In genomic region chr7:16944808-16945315, GRCm38 (mm10) we compare ENCODE assay signal across 7 mouse cellular contexts. TPM values are rescaled to one million over a fixed set of nuclear protein-coding genes. Genes with fewer than 3 reads are reported as not detected.
DNase-seq lines count a peak whose midpoint lies in the region; ATAC-seq and TF ChIP-seq lines count a peak whose summit lies in the region.

No protein-coding gene starts in this region.

- peaks cover 37% of the 10 kb centered on the region for H3K4me1 ChIP-seq in lung, embryonic 16.5 days (replicated peaks; ENCODE audit: control insufficient read depth, insufficient read depth, low read length)
- peaks cover 11% of the 10 kb centered on the region for H3K4me1 ChIP-seq in embryonic fibroblast, embryonic 13.5 days (ENCODE audit: control insufficient read depth, insufficient read depth, low read length)
- H3K4me1 ChIP-seq in intestine, embryonic 15.5 days (replicated peaks) = peaks cover 52% of the 10 kb centered on the region
- peaks cover 79% of the 10 kb centered on the region for H3K4me1 ChIP-seq in neural tube, embryonic 15.5 days

- WGBS in lung, embryonic 16.5 days = 2% methylated on average over 22 of the region's 22 CpGs
- WGBS in intestine, embryonic 15.5 days = 4% methylated on average over 22 of the region's 22 CpGs
- WGBS in neural tube, embryonic 15.5 days = 2% methylated on average over 22 of the region's 22 CpGs

- H3K4me3 ChIP-seq in lung, embryonic 16.5 days (ENCODE audit: low read length) = peak overlapping the region; percentile 65
- peak overlapping the region; percentile 36 for H3K4me3 ChIP-seq in embryonic fibroblast, embryonic 13.5 days (ENCODE audit: insufficient read depth, low read length)
- peak overlapping the region; percentile 58 for H3K4me3 ChIP-seq in intestine, embryonic 15.5 days (replicated peaks)
- H3K4me3 ChIP-seq in neural tube, embryonic 15.5 days (replicated peaks) = peak overlapping the region; percentile 68

- TF ChIP-seq POLR2A in embryonic fibroblast, embryonic 13.5 days (IDR thresholded peaks at IDR 0.05; ENCODE audit: low read depth, low read length) = no peak

- peak; percentile 4; the same call in 1 of the 2 replicates for ATAC-seq in lung, embryonic 16.5 days (ENCODE audit: low read depth)
- ATAC-seq in intestine, embryonic 15.5 days = peak; percentile 12
- peak; percentile 18 for ATAC-seq in neural tube, embryonic 15.5 days (ENCODE audit: low FRiP score)

- no peak for TF ChIP-seq CTCF in embryonic fibroblast, embryonic 13.5 days (IDR thresholded peaks at IDR 0.05; ENCODE audit: borderline replicate concordance, insufficient read depth, low read length)

- H3K36me3 ChIP-seq in lung, embryonic 16.5 days (ENCODE audit: control insufficient read depth, insufficient read depth, low read length) = no peaks in the 10 kb centered on the region
- H3K36me3 ChIP-seq in intestine, embryonic 15.5 days = no peaks in the 10 kb centered on the region
- no peaks in the 10 kb centered on the region; the same call in 1 of the 2 replicates for H3K36me3 ChIP-seq in neural tube, embryonic 15.5 days

- no peak for DNase-seq in lung, postnatal 10 days
- no peak for DNase-seq in cerebellum, adult 9-10 months
- no peak for DNase-seq in layer of hippocampus, adult 18-20 months (ENCODE audit: low spot score in 2 of 2)

- peaks cover 25% of the 10 kb centered on the region for H3K27me3 ChIP-seq in lung, embryonic 16.5 days (ENCODE audit: control insufficient read depth, insufficient read depth, low read depth, low read length)
- peaks cover 39% of the 10 kb centered on the region for H3K27me3 ChIP-seq in intestine, embryonic 15.5 days (replicated peaks)
- no peaks in the 10 kb centered on the region for H3K27me3 ChIP-seq in neural tube, embryonic 15.5 days (replicated peaks)

- H3K9ac ChIP-seq in lung, embryonic 16.5 days (ENCODE audit: low read length) = peak overlapping the region; percentile 76
- H3K9ac ChIP-seq in intestine, embryonic 15.5 days = peak overlapping the region; percentile 74
- peak overlapping the region; percentile 90 for H3K9ac ChIP-seq in neural tube, embryonic 15.5 days (replicated peaks)

- H3K9me3 ChIP-seq in lung, embryonic 16.5 days (ENCODE audit: control insufficient read depth, low read length) = no peaks in the 10 kb centered on the region
- no peaks in the 10 kb centered on the region for H3K9me3 ChIP-seq in intestine, embryonic 15.5 days
- H3K9me3 ChIP-seq in neural tube, embryonic 15.5 days (replicated peaks) = no peaks in the 10 kb centered on the region

- H3K4me2 ChIP-seq in lung, embryonic 16.5 days (ENCODE audit: low read depth, low read length) = peak overlapping the region; percentile 89
- H3K4me2 ChIP-seq in intestine, embryonic 15.5 days (replicated peaks) = peak overlapping the region; percentile 92
- peak overlapping the region; percentile 93 for H3K4me2 ChIP-seq in neural tube, embryonic 15.5 days

- H3K27ac ChIP-seq in lung, embryonic 16.5 days (ENCODE audit: low read length) = no peak overlapping the region
- H3K27ac ChIP-seq in embryonic fibroblast, embryonic 13.5 days (ENCODE audit: insufficient read depth, low read length) = no peak overlapping the region
- H3K27ac ChIP-seq in intestine, embryonic 15.5 days = peak overlapping the region; percentile 29
- peak overlapping the region; percentile 93 for H3K27ac ChIP-seq in neural tube, embryonic 15.5 days (replicated peaks)

RNA-seq across cellular contexts. Expression of gene Pnmal2, which starts 0.4 kb away (rescaled TPM):
- 5.1 and 5.5 TPM in 2 replicates for polyA plus RNA-seq in lung, embryonic 16.5 days (2015; fragmentation: Nextera tagmentation; extraction: Ambion mirVana)
- 0.73 and 1.3 TPM in 2 replicates for polyA plus RNA-seq in embryonic fibroblast, embryonic 13.5 days (2011; ENCODE audit: insufficient read length, low read depth, missing spikeins)
- 8.1 and 8.3 TPM in 2 replicates for polyA plus RNA-seq in intestine, embryonic 15.5 days (2015; fragmentation: Nextera tagmentation; extraction: Ambion mirVana)
- 117 and 137 TPM in 2 replicates for polyA plus RNA-seq in neural tube, embryonic 15.5 days (2015; fragmentation: Nextera tagmentation; extraction: Ambion mirVana)
- 100 to 1,000 TPM; 370 to 415 TPM for total RNA-seq in layer of hippocampus, adult 18-20 months (2021)

RNA-seq across cellular contexts. Expression of gene Pnmal1, which starts 14.6 kb away (rescaled TPM):
- 0.20 and 0.49 TPM in 2 replicates for polyA plus RNA-seq in lung, embryonic 16.5 days (2015; fragmentation: Nextera tagmentation; extraction: Ambion mirVana)
- polyA plus RNA-seq in embryonic fibroblast, embryonic 13.5 days (2011; ENCODE audit: insufficient read length, low read depth, missing spikeins) = not detected in 2 replicates
- 3.0 and 3.1 TPM in 2 replicates for polyA plus RNA-seq in intestine, embryonic 15.5 days (2015; fragmentation: Nextera tagmentation; extraction: Ambion mirVana)
- polyA plus RNA-seq in neural tube, embryonic 15.5 days (2015; fragmentation: Nextera tagmentation; extraction: Ambion mirVana) = 43.3 and 52.0 TPM in 2 replicates
- total RNA-seq in layer of hippocampus, adult 18-20 months (2021) = 100 to 1,000 TPM; 118 to 134 TPM

RNA-seq across cellular contexts. Expression of gene Calm3, which starts 20.9 kb away (rescaled TPM):
- polyA plus RNA-seq in lung, embryonic 16.5 days (2015; fragmentation: Nextera tagmentation; extraction: Ambion mirVana) = 116 and 118 TPM in 2 replicates
- 520 and 588 TPM in 2 replicates for polyA plus RNA-seq in embryonic fibroblast, embryonic 13.5 days (2011; ENCODE audit: insufficient read length, low read depth, missing spikeins)
- 137 and 140 TPM in 2 replicates for polyA plus RNA-seq in intestine, embryonic 15.5 days (2015; fragmentation: Nextera tagmentation; extraction: Ambion mirVana)
- polyA plus RNA-seq in neural tube, embryonic 15.5 days (2015; fragmentation: Nextera tagmentation; extraction: Ambion mirVana) = 336 and 404 TPM in 2 replicates
- 1,000 to 10,000 TPM; 2,132 to 2,161 TPM for total RNA-seq in layer of hippocampus, adult 18-20 months (2021)

RNA-seq across cellular contexts. Expression of gene Gm42372, which starts 38.0 kb away (rescaled TPM):
- polyA plus RNA-seq in lung, embryonic 16.5 days (2015; fragmentation: Nextera tagmentation; extraction: Ambion mirVana) = 0.15 and 0.29 TPM in 2 replicates
- not detected in 2 replicates for polyA plus RNA-seq in embryonic fibroblast, embryonic 13.5 days (2011; ENCODE audit: insufficient read length, low read depth, missing spikeins)
- polyA plus RNA-seq in intestine, embryonic 15.5 days (2015; fragmentation: Nextera tagmentation; extraction: Ambion mirVana) = 0.28 and 0.44 TPM in 2 replicates
- polyA plus RNA-seq in neural tube, embryonic 15.5 days (2015; fragmentation: Nextera tagmentation; extraction: Ambion mirVana) = 5.7 and 6.4 TPM in 2 replicates
- 10 to 100 TPM; 53.4 to 54.0 TPM for total RNA-seq in layer of hippocampus, adult 18-20 months (2021)

RNA-seq across cellular contexts. Expression of gene Ptgir, which starts 38.6 kb away (rescaled TPM):
- polyA plus RNA-seq in lung, embryonic 16.5 days (2015; fragmentation: Nextera tagmentation; extraction: Ambion mirVana) = 2.6 and 2.8 TPM in 2 replicates
- polyA plus RNA-seq in embryonic fibroblast, embryonic 13.5 days (2011; ENCODE audit: insufficient read length, low read depth, missing spikeins) = 1.4 and 1.6 TPM in 2 replicates
- polyA plus RNA-seq in intestine, embryonic 15.5 days (2015; fragmentation: Nextera tagmentation; extraction: Ambion mirVana) = 2.8 and 3.0 TPM in 2 replicates
- polyA plus RNA-seq in neural tube, embryonic 15.5 days (2015; fragmentation: Nextera tagmentation; extraction: Ambion mirVana) = 1.1 and 1.3 TPM in 2 replicates
- total RNA-seq in layer of hippocampus, adult 18-20 months (2021) = under 1 TPM in 1 of 2 experiments, not detected in 1; 0.10 TPM

Comparison
In these comparisons a context has a peak if more than half of its experiments do, and no peak if none do; other contexts are left out.
1. H3K27ac ChIP-seq: peak in intestine, embryonic 15.5 days (single experiment) and neural tube, embryonic 15.5 days (single experiment); none in lung, embryonic 16.5 days (single experiment) and embryonic fibroblast, embryonic 13.5 days (single experiment).
2. RNA of gene Pnmal2, which starts 0.4 kb away (polyA plus RNA-seq): 117 to 137 TPM in neural tube, embryonic 15.5 days; 8.1 to 8.3 TPM in intestine, embryonic 15.5 days, 5.1 to 5.5 TPM in lung, embryonic 16.5 days and 0.73 to 1.3 TPM in embryonic fibroblast, embryonic 13.5 days; every median in the first group is over 10 times any median in the second.
3. RNA of gene Pnmal1, which starts 14.6 kb away (polyA plus RNA-seq): 43.3 to 52.0 TPM in neural tube, embryonic 15.5 days; 3.0 to 3.1 TPM in intestine, embryonic 15.5 days, 0.20 to 0.49 TPM in lung, embryonic 16.5 days and not detected in embryonic fibroblast, embryonic 13.5 days; every median in the first group is over 10 times any median in the second.
4. Peak in every context shown above with its lines, with median percentiles within 50 percentile points of each other: ATAC-seq, H3K4me2 ChIP-seq, H3K4me3 ChIP-seq and H3K9ac ChIP-seq.